Mouse (Mus musculus): ENCODE measurements around the gene Ripply2. TPM values are rescaled to one million over a fixed set of nuclear protein-coding genes. Genes with fewer than 3 reads are reported as not detected.

Gene Ripply2
- total and polyA plus RNA-seq, 3 experiments: not detected

- H3K4me3 ChIP-seq: no peak overlapping the region
- no peaks in the 10 kb centered on the region for H3K79me2 ChIP-seq (replicated peaks; ENCODE audit: control insufficient read depth, insufficient read depth, low read length)
- intact Hi-C loops (cut with DNase I): no loop called here
- WGBS: 87% methylated on average over 1 of the region's 1 CpGs
- no peaks in the 10 kb centered on the region for H3K27me3 ChIP-seq (ENCODE audit: control insufficient read depth, insufficient read depth, low read length)
- no peak overlapping the region for H3K9ac ChIP-seq (ENCODE audit: low read depth, low read length)
- no peak for DNase-seq
- no peak overlapping the region for H3K27ac ChIP-seq
- H3K36me3 ChIP-seq (ENCODE audit: control insufficient read depth, insufficient read depth, low read length): no peaks in the 10 kb centered on the region
- no peaks in the 10 kb centered on the region for H3K4me1 ChIP-seq (ENCODE audit: control insufficient read depth, insufficient read depth, low read length)
- no peak for TF ChIP-seq EP300 (IDR thresholded peaks at IDR 0.05; ENCODE audit: insufficient read depth, low read depth, low read length)
Observed at GRCm38 (mm10) chr9:87008919-87009318, 6.4 kb upstream of the Ripply2 start.

GRCm38 (mm10) chr9:87015938-87016294 is 579 bp downstream of the Ripply2 start:
- Histone ChIP-seq H3K79me2 (replicated peaks; ENCODE audit: control insufficient read depth, insufficient read depth, low read length) (no peaks in the 10 kb centered on the region), H3K4me1 (ENCODE audit: control insufficient read depth, insufficient read depth, low read length) (no peaks in the 10 kb centered on the region), H3K27me3 (ENCODE audit: control insufficient read depth, insufficient read depth, low read length) (peaks cover 5% of the 10 kb centered on the region; the same call in 1 of the 2 replicates), H3K27ac (no peak overlapping the region), H3K4me3 (no peak overlapping the region; the same call in 1 of the 2 replicates), H3K9ac (ENCODE audit: low read depth, low read length) (no peak overlapping the region), H3K36me3 (ENCODE audit: control insufficient read depth, insufficient read depth, low read length) (no peaks in the 10 kb centered on the region)
- 14% methylated on average over 10 of the region's 10 CpGs for WGBS
- TF ChIP-seq POLR2A (IDR thresholded peaks at IDR 0.05; ENCODE audit: insufficient read depth, low read depth, low read length) (no peak), CTCF (IDR thresholded peaks at IDR 0.05) (no peak), EP300 (IDR thresholded peaks at IDR 0.05; ENCODE audit: insufficient read depth, low read depth, low read length) (no peak)
- intact Hi-C loops (cut with DNase I): no loop called here
- no peak for DNase-seq

DNA sequence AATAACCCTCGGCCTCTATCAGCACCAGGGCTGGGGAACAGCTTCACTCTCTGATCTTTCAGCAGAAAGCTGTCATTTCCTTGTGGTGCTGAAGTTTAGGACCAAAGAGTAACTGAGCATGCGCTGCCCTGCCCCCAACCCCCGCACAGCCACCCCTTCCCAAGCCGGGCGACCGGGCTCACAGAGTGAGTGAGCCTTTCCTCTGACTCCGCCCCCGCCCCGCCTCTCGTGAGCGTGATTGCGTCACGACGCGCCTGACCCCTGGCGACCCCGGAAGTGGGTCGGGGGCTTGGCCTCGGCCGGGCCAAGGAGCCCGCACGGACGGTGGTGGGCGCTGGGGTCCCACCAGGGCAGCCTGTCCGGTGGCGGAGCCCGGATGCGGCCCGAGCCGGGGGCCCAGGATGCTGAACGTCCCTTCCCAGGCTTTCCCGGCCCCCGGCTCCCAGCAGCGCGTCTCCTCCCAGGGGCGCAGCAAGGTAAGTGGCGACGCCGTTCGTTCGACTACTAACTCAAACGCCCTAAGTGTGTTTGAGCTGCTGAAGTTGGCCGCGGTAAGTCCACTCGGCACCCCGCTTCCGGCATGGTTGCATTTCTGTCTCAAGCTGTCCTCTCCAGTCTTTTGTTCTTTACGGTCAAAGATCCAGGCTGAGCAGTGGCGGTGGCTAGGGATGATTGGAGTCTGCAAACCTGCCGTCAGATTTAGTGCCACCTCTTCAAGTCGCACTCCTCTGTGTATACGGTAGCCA is 6.6 kb downstream of the Ripply2 start, which contains the start of gene Cyb5r4:
Cyb5r4 (plus strand) TSS at position 237 of the 746 bp plus-strand sequence.
- Histone ChIP-seq H3K9ac (ENCODE audit: low read depth, low read length) (peak within 1 kb of the TSS; percentile 80), H3K79me2 (replicated peaks; ENCODE audit: control insufficient read depth, insufficient read depth, low read length) (no peaks in the 10 kb centered on the region), H3K4me1 (ENCODE audit: control insufficient read depth, insufficient read depth, low read length) (no peaks in the 10 kb centered on the region), H3K4me3 (peak within 1 kb of the TSS; percentile 81), H3K27me3 (ENCODE audit: control insufficient read depth, insufficient read depth, low read length) (no peaks in the 10 kb centered on the region), H3K27ac (peak within 1 kb of the TSS; percentile 82), H3K36me3 (ENCODE audit: control insufficient read depth, insufficient read depth, low read length) (no peaks in the 10 kb centered on the region)
- TF ChIP-seq POLR2A (IDR thresholded peaks at IDR 0.05; ENCODE audit: insufficient read depth, low read depth, low read length) (peak; percentile 64), CTCF (IDR thresholded peaks at IDR 0.05) (no peak)
- under 1% methylated on average over 52 of the region's 52 CpGs for WGBS
- peak; percentile 95 to 97 for DNase-seq
- intact Hi-C loops (cut with DNase I): loop anchor here (10.0 kb wide), 1 partner anchor 447 kb away; the partner anchor contains the start of genes Pgm3 and Rwdd2a

DNA sequence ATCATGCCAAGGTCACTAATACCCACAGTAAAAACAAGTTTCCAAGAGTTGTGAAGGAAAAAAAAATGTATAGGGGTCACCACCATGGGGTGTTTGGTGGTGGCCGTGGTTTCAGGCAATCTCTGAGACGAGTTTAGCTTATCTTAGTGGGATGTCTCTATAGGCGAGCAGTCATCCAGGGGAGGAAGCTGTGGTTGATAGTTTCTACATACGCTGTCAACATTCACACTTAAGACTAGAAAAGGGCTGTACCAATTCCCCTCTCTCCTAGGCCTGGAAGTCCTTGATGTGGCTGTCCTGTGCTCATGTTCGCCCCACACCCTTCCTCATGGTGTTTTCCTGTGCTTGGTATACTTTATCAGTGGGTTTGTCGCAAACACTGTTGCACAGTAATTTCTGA is 10.4 kb downstream of the Ripply2 start:
- H3K36me3 ChIP-seq (ENCODE audit: control insufficient read depth, insufficient read depth, low read length): no peaks in the 10 kb centered on the region
- WGBS: 55% methylated on average over 6 of the region's 6 CpGs
- no peaks in the 10 kb centered on the region for H3K79me2 ChIP-seq (replicated peaks; ENCODE audit: control insufficient read depth, insufficient read depth, low read length)
- H3K27me3 ChIP-seq (ENCODE audit: control insufficient read depth, insufficient read depth, low read length): no peaks in the 10 kb centered on the region
- DNase-seq: no peak
- no peak overlapping the region for H3K4me3 ChIP-seq
- no peak overlapping the region for H3K27ac ChIP-seq
- no peak overlapping the region for H3K9ac ChIP-seq (ENCODE audit: low read depth, low read length)
- no peaks in the 10 kb centered on the region for H3K4me1 ChIP-seq (ENCODE audit: control insufficient read depth, insufficient read depth, low read length)
- intact Hi-C loops (cut with DNase I): loop anchor here (10.0 kb wide), 1 partner anchor 451 kb away; the partner anchor contains the start of genes Pgm3 and Rwdd2a
- TF ChIP-seq CTCF (IDR thresholded peaks at IDR 0.05) (no peak), EP300 (IDR thresholded peaks at IDR 0.05; ENCODE audit: insufficient read depth, low read depth, low read length) (no peak), POLR2A (IDR thresholded peaks at IDR 0.05; ENCODE audit: insufficient read depth, low read depth, low read length) (no peak)

DNA sequence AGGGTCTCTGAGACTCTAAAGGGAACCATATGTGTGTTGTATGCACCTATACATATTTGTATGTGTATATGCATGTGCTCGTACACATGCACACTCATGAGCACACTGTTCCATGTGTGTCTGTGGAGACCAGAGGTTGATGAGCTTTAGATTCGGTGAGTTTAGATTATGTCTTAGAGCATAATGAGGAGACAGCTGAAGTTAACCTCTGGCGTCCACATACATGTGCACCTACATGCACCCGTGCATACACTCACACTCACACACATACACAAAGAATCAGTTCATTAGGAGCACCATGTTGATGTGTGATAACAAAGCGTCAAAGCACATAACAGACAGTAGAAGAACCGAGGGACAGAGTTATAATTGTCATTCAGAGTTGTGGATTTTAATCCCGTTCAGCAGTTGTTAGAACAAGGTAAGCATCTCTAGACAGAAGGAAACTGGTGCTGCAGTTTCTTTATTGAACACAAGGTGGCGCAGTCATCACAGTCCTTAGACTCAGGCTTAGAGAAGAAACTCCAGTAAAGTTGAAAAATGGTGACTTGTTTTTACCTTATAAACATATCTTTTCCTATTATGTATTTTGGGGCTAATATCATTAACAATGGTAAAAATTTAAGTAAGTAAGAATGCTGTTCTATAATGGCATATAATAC is 12.2 kb downstream of the Ripply2 start:
- no peaks in the 10 kb centered on the region for H3K4me1 ChIP-seq (ENCODE audit: control insufficient read depth, insufficient read depth, low read length)
- no peaks in the 10 kb centered on the region for H3K79me2 ChIP-seq (replicated peaks; ENCODE audit: control insufficient read depth, insufficient read depth, low read length)
- DNase-seq: peak; percentile 28 to 51
- WGBS: 44% methylated on average over 8 of the region's 8 CpGs
- no peaks in the 10 kb centered on the region for H3K36me3 ChIP-seq (ENCODE audit: control insufficient read depth, insufficient read depth, low read length)
- intact Hi-C loops (cut with DNase I): loop anchor here (1.0 to 10.0 kb wide), 2 partner anchors 221 to 453 kb away; partner anchors contain the start of genes Pgm3 and Rwdd2a
- H3K27me3 ChIP-seq (ENCODE audit: control insufficient read depth, insufficient read depth, low read length): no peaks in the 10 kb centered on the region
- peak; percentile 99 for TF ChIP-seq CTCF (IDR thresholded peaks at IDR 0.05)
- TF ChIP-seq EP300 (IDR thresholded peaks at IDR 0.05; ENCODE audit: insufficient read depth, low read depth, low read length): no peak
- no peak for TF ChIP-seq POLR2A (IDR thresholded peaks at IDR 0.05; ENCODE audit: insufficient read depth, low read depth, low read length)
- H3K27ac ChIP-seq: no peak overlapping the region
- no peak overlapping the region for H3K9ac ChIP-seq (ENCODE audit: low read depth, low read length)
- no peak overlapping the region for H3K4me3 ChIP-seq

DNA sequence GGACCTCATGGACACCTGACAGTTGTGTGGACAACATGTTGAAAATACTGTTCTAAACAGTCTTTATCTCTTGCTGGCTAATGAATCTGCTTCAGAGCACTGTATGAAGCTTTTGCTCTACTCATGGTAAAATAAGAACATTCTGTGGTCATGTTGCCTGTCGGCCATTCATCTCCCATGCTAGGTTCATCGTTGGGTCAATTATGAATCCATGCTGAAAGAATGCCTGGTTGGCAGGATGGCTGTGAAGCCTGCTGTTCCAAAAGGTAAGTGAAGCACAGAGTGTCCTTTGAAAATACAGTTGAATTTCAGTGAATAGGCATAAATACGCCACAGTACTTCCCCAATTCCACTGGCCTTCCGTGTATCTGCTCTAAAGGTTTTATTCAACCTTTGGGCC is 16.9 kb downstream of the Ripply2 start:
- Histone ChIP-seq H3K79me2 (replicated peaks; ENCODE audit: control insufficient read depth, insufficient read depth, low read length) (no peaks in the 10 kb centered on the region), H3K4me3 (no peak overlapping the region), H3K4me1 (ENCODE audit: control insufficient read depth, insufficient read depth, low read length) (no peaks in the 10 kb centered on the region), H3K9ac (ENCODE audit: low read depth, low read length) (no peak overlapping the region), H3K27ac (no peak overlapping the region), H3K27me3 (ENCODE audit: control insufficient read depth, insufficient read depth, low read length) (no peaks in the 10 kb centered on the region), H3K36me3 (ENCODE audit: control insufficient read depth, insufficient read depth, low read length) (no peaks in the 10 kb centered on the region)
- intact Hi-C loops (cut with DNase I): no loop called here
- WGBS: 72% methylated on average over 4 of the region's 4 CpGs
- no peak for DNase-seq
- TF ChIP-seq CTCF (IDR thresholded peaks at IDR 0.05) (no peak), POLR2A (IDR thresholded peaks at IDR 0.05; ENCODE audit: insufficient read depth, low read depth, low read length) (no peak), EP300 (IDR thresholded peaks at IDR 0.05; ENCODE audit: insufficient read depth, low read depth, low read length) (no peak)
